Mouse (Mus musculus): ENCODE measurements around the gene Zbtb33. TPM values are rescaled to one million over a fixed set of nuclear protein-coding genes. Genes with fewer than 3 reads are reported as not detected.

The Zbtb33 gene
- polyA plus RNA-seq, 1 experiment from 2014 or later = 0.79 TPM

Small RNAs within 50 kb of the gene (microRNA-seq; reads per million reads assigned to microRNA genes)
- gene Mir3110 = not detected

Other genes starting within 250 kb of the Zbtb33 start
- gene Btg1-ps1, start 171.0 kb upstream of the Zbtb33 start, polyA plus RNA-seq (2015; fragmentation: Nextera tagmentation; extraction: Ambion mirVana) = not detected in 2 replicates
- not detected in 2 replicates for gene Btg1-ps2, start 146.7 kb upstream of the Zbtb33 start, polyA plus RNA-seq (2015; fragmentation: Nextera tagmentation; extraction: Ambion mirVana)
- not detected in 2 replicates for gene Rhox10, start 123.3 kb upstream of the Zbtb33 start, polyA plus RNA-seq (2015; fragmentation: Nextera tagmentation; extraction: Ambion mirVana)
- gene Rhox11, start 104.7 kb upstream of the Zbtb33 start, polyA plus RNA-seq (2015; fragmentation: Nextera tagmentation; extraction: Ambion mirVana) = not detected in 2 replicates
- not detected in 2 replicates for gene Rhox12, start 78.9 kb upstream of the Zbtb33 start, polyA plus RNA-seq (2015; fragmentation: Nextera tagmentation; extraction: Ambion mirVana)
- gene Rhox13, start 68.6 kb upstream of the Zbtb33 start, polyA plus RNA-seq (2015; fragmentation: Nextera tagmentation; extraction: Ambion mirVana) = not detected in 2 replicates
- gene Tmem255a, start 62.6 kb downstream of the Zbtb33 start, polyA plus RNA-seq (2015; fragmentation: Nextera tagmentation; extraction: Ambion mirVana) = 2.0 and 2.3 TPM in 2 replicates
- gene Atp1b4, start 126.4 kb downstream of the Zbtb33 start, polyA plus RNA-seq (2015; fragmentation: Nextera tagmentation; extraction: Ambion mirVana) = 1.1 and 2.8 TPM in 2 replicates

Data from liver, embryonic 16.5 days (tissue).